Mouse (Mus musculus): Measurements from ENCODE around the gene S100a11. TPM values are rescaled to one million over a fixed set of nuclear protein-coding genes. Genes with fewer than 3 reads are reported as not detected.
A peak's percentile ranks its signal among the peaks of the same experiment; 100 is the strongest.

Gene S100a11
- polyA plus RNA-seq, 1 experiment from 2014 or later: 293 TPM

GRCm38 (mm10) chr3:93554981-93555877 lies 34.9 kb downstream of the S100a11 start, which contains the start of gene S100a10:
S100a10 (plus strand) TSS chr3:93555080.
- peaks cover 15% of the 10 kb centered on the region for H3K4me1 ChIP-seq
- 2% methylated on average over 35 of the region's 39 CpGs for WGBS
- H3K27ac ChIP-seq: peak within 1 kb of the TSS; percentile 85
- H3K36me3 ChIP-seq: no peaks in the 10 kb centered on the region
- peak within 1 kb of the TSS; percentile 65 for H3K4me3 ChIP-seq
- no peaks in the 10 kb centered on the region for H3K9me3 ChIP-seq (replicated peaks)
- H3K27me3 ChIP-seq (ENCODE audit: low read depth, poor library complexity, severe bottlenecking): peaks cover 25% of the 10 kb centered on the region
- peak; percentile 66 for DNase-seq (ENCODE audit: low spot score)

GRCm38 (mm10) chr3:93555878-93556254 lies 35.6 kb downstream of the S100a11 start:
- DNase-seq (ENCODE audit: low spot score): peak; percentile 40
- Histone ChIP-seq H3K27ac (no peak overlapping the region), H3K27me3 (ENCODE audit: low read depth, poor library complexity, severe bottlenecking) (peaks cover 25% of the 10 kb centered on the region), H3K4me1 (peaks cover 15% of the 10 kb centered on the region), H3K9me3 (replicated peaks) (no peaks in the 10 kb centered on the region), H3K36me3 (no peaks in the 10 kb centered on the region), H3K4me3 (peak overlapping the region; percentile 65; the same call in 1 of the 2 replicates)
- WGBS: 25% methylated on average over 2 of the region's 2 CpGs

DNA sequence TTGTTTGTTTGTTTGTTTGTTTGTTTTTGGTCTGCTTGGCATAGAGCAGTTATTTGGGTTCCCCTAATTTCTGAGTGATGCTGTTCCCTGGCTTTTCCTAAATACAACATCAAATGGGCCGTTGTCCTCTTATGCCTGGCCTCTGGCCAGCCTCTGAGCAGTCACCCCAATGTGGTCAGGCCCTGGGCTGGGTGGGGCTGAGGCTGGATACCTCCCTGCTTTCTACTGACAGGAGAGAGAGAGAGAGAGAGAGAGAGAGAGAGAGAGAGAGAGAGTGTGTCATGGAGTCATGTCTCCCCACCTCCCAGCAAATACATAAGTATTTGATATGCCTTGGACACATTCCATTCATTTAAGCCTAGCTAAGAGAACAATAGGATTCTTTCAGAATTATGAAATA lies 36.3 kb downstream of the S100a11 start:
- H3K4me1 ChIP-seq: peaks cover 15% of the 10 kb centered on the region
- no peaks in the 10 kb centered on the region for H3K9me3 ChIP-seq (replicated peaks)
- peaks cover 25% of the 10 kb centered on the region for H3K27me3 ChIP-seq (ENCODE audit: low read depth, poor library complexity, severe bottlenecking)
- no peaks in the 10 kb centered on the region for H3K36me3 ChIP-seq
- no peak overlapping the region for H3K27ac ChIP-seq
- H3K4me3 ChIP-seq: no peak overlapping the region
- no peak for DNase-seq (ENCODE audit: low spot score)
- WGBS: 90% methylated on average over 1 of the region's 1 CpGs

DNA sequence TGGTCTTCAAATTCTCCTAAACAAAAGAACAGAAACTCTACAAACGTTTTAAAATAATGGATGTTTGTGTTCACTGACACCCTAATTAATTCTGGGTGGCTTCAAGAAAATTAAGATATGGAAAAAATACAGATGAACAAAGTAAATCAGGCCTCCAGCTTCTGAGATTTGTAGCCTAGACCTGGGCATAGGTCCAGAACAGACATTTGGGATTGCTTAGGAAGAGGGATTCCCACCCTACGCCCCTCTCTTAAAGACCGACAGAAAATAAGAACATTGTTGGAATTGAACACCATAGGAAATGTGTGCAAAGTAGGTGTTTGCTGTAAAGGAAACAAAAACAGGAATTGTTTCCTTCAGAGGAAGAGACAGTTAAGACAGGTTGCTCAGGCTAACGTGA lies 37.2 kb downstream of the S100a11 start:
- peaks cover 25% of the 10 kb centered on the region for H3K27me3 ChIP-seq (ENCODE audit: low read depth, poor library complexity, severe bottlenecking)
- no peak overlapping the region for H3K4me3 ChIP-seq
- no peaks in the 10 kb centered on the region for H3K9me3 ChIP-seq (replicated peaks)
- H3K27ac ChIP-seq: no peak overlapping the region
- peaks cover 15% of the 10 kb centered on the region for H3K4me1 ChIP-seq
- DNase-seq (ENCODE audit: low spot score): no peak
- 76% methylated on average over 4 of the region's 4 CpGs for WGBS
- no peaks in the 10 kb centered on the region for H3K36me3 ChIP-seq

- Histone ChIP-seq H3K9me3 (replicated peaks) (no peaks in the 10 kb centered on the region), H3K4me1 (peaks cover 10% of the 10 kb centered on the region), H3K4me3 (no peak overlapping the region), H3K27me3 (ENCODE audit: low read depth, poor library complexity, severe bottlenecking) (peaks cover 10% of the 10 kb centered on the region; the same call in 1 of the 2 replicates), H3K36me3 (no peaks in the 10 kb centered on the region), H3K27ac (no peak overlapping the region)
- no peak for DNase-seq (ENCODE audit: low spot score)
- 92% methylated on average over 6 of the region's 6 CpGs for WGBS
Measured at GRCm38 (mm10) chr3:93559961-93560360, 39.7 kb downstream of the S100a11 start.

DNA sequence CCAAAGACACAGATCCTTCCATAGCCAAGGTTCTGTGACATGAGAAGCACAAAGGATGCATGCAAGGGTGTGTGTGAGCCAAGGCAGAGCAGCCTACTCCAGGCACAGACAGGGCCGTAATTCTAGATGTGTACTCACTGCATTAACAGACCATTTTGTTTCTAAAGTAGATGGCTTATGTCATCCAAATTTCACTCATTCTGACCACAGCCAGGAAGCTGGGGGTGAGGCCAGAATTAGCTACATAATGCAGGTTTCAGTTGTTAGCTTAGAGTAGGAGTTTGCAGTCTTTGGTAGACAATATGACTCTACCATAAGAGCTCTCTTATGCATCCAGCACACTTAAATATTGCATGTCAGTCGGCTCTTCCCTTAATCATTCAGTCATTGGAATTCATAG lies 42.1 kb downstream of the S100a11 start:
- H3K4me3 ChIP-seq: no peak overlapping the region
- H3K4me1 ChIP-seq: no peaks in the 10 kb centered on the region
- 91% methylated on average over 2 of the region's 2 CpGs for WGBS
- no peak for DNase-seq (ENCODE audit: low spot score)
- H3K9me3 ChIP-seq (replicated peaks): no peaks in the 10 kb centered on the region
- no peaks in the 10 kb centered on the region for H3K27me3 ChIP-seq (ENCODE audit: low read depth, poor library complexity, severe bottlenecking)
- H3K36me3 ChIP-seq: no peaks in the 10 kb centered on the region
- H3K27ac ChIP-seq: no peak overlapping the region

GRCm38 (mm10) chr3:93563216-93563615 lies 42.9 kb downstream of the S100a11 start:
- Histone ChIP-seq H3K27me3 (ENCODE audit: low read depth, poor library complexity, severe bottlenecking) (no peaks in the 10 kb centered on the region), H3K9me3 (replicated peaks) (no peaks in the 10 kb centered on the region), H3K36me3 (no peaks in the 10 kb centered on the region), H3K27ac (no peak overlapping the region), H3K4me3 (no peak overlapping the region), H3K4me1 (no peaks in the 10 kb centered on the region)
- 93% methylated on average over 4 of the region's 4 CpGs for WGBS
- no peak for DNase-seq (ENCODE audit: low spot score)

DNA sequence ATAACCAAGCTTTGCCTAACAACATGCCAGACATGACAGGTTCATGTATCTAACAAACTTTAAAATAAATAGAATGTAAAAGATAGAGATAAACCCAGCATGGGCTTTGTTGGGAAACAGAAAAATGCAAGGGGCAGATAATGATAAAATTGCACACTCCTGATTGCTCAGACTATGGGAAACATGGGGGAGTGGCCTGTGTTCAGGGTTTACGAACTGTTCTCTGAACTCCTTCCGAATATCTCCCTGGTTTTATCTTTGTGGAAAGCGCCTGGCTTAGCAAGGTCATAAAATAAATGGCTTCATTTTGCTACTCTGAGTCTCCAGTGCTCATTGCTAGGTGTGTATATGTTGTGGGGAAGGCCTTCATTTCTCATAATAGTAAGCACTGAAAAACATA lies 46.6 kb downstream of the S100a11 start:
- 74% methylated on average over 3 of the region's 3 CpGs for WGBS
- DNase-seq (ENCODE audit: low spot score): no peak

DNA sequence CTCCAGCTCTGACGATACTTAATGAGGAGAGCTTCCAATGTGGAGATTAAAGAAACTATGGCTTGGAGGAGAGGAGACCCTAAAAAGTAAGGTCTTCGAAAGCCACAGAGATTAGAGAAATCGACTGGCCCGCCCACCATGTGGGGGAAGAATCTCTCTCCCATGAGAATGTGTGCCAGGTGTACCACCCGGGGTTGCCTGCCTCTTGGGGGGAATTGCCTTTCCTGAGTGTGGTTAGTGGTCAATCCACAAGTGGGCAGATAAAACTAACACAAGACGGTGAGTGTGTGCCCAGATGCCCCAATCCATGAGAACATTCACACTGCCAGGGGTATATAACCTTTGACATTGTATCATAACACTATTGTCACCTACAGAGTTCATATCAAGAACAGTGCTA lies 47.4 kb downstream of the S100a11 start:
- H3K36me3 ChIP-seq: no peaks in the 10 kb centered on the region
- no peaks in the 10 kb centered on the region for H3K9me3 ChIP-seq (replicated peaks)
- no peak overlapping the region for H3K4me3 ChIP-seq
- no peaks in the 10 kb centered on the region for H3K27me3 ChIP-seq (ENCODE audit: low read depth, poor library complexity, severe bottlenecking)
- WGBS: 91% methylated on average over 6 of the region's 6 CpGs
- H3K4me1 ChIP-seq: no peaks in the 10 kb centered on the region
- H3K27ac ChIP-seq: no peak overlapping the region
- DNase-seq (ENCODE audit: low spot score): no peak

More for the DNA sequence above, 46.6 kb downstream of the S100a11 start:
- Histone ChIP-seq H3K27me3 (ENCODE audit: low read depth, poor library complexity, severe bottlenecking) (no peaks in the 10 kb centered on the region), H3K36me3 (no peaks in the 10 kb centered on the region), H3K9me3 (replicated peaks) (no peaks in the 10 kb centered on the region), H3K4me1 (no peaks in the 10 kb centered on the region), H3K27ac (no peak overlapping the region), H3K4me3 (no peak overlapping the region)

DNA sequence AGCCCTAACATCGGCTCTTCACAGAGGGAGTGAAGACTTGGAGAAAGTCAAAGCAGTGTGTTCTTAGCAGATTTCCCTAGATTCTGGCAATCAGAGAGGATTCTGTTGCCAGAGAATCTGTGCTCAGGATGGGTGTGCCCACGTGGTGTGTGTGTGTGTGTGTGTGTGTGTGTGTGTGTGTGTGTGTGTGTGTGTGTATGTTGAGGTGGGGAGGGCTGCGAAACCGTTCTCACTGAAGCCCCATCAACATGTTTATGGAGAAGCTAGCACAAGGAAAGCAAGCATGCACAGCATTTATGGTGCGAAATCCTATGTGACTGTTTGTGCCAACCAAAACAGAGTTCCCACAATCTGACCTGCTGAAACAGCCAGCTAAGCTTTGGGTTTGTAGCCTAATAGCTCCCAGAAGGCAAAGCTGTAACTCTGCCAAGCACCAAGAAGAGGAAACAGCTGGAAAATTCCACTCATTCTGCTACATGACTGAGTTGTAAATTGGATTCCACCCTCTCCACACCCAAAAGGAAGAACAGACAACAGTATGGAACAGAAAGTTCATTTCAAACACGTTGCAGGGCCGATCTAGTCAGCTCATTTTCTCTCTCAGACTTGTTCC lies 48.2 kb downstream of the S100a11 start:
- WGBS: 84% methylated on average over 7 of the region's 7 CpGs
- no peak overlapping the region for H3K27ac ChIP-seq

DNA sequence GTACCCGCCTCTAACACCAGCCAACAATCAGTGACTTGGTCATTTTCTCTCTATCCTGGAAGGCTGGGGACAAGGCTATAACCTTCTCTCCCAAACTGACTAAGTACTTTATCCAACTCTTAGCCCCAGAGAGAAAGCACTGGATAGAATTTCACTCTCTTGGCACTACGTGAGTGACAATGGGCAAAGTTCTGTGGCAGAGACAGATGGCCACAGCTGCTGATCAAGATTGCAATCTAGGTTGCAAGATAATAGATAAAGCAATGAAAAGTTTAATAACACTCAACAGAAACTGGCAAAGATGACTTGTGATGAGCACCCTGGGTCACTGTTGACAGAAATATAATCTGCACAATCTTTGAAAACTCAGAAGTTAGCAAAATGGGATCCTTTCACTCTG lies 48.8 kb downstream of the S100a11 start:
- H3K36me3 ChIP-seq: no peaks in the 10 kb centered on the region
- no peaks in the 10 kb centered on the region for H3K4me1 ChIP-seq
- H3K27ac ChIP-seq: no peak overlapping the region
- H3K4me3 ChIP-seq: no peak overlapping the region
- DNase-seq (ENCODE audit: low spot score): no peak
- no peaks in the 10 kb centered on the region for H3K27me3 ChIP-seq (ENCODE audit: low read depth, poor library complexity, severe bottlenecking)
- WGBS: 67% methylated on average over 2 of the region's 2 CpGs
- no peaks in the 10 kb centered on the region for H3K9me3 ChIP-seq (replicated peaks)

More for the DNA sequence above, 48.2 kb downstream of the S100a11 start:
- no peaks in the 10 kb centered on the region for H3K9me3 ChIP-seq (replicated peaks)
- H3K36me3 ChIP-seq: no peaks in the 10 kb centered on the region
- DNase-seq (ENCODE audit: low spot score): no peak
- H3K4me1 ChIP-seq: no peaks in the 10 kb centered on the region
- no peak overlapping the region for H3K4me3 ChIP-seq
- no peaks in the 10 kb centered on the region for H3K27me3 ChIP-seq (ENCODE audit: low read depth, poor library complexity, severe bottlenecking)

GRCm38 (mm10) chr3:93572058-93572791 lies 51.9 kb downstream of the S100a11 start:
- Histone ChIP-seq H3K27me3 (ENCODE audit: low read depth, poor library complexity, severe bottlenecking) (no peaks in the 10 kb centered on the region), H3K36me3 (no peaks in the 10 kb centered on the region), H3K4me1 (no peaks in the 10 kb centered on the region), H3K27ac (no peak overlapping the region), H3K4me3 (no peak overlapping the region), H3K9me3 (replicated peaks) (no peaks in the 10 kb centered on the region)
- 70% methylated on average over 5 of the region's 5 CpGs for WGBS
- no peak for DNase-seq (ENCODE audit: low spot score)
